Mouse (Mus musculus) heart, adult 2 months (tissue): Measurements from ENCODE around the gene Znrf3.

Experiments used
- CTCF ChIP-seq: fragments of 200-600 bp; IDR thresholded peaks from 2 replicates; pipeline ENCODE4 v1.8.1; 2022; ENCODE audit warnings: antibody characterized with exemption, mild to moderate bottlenecking, moderate library complexity
- POLR2A ChIP-seq: fragments of 200-500 bp; IDR thresholded peaks from 2 replicates; pipeline ENCODE4 v1.6.1; 2011; ENCODE audit warnings: mild to moderate bottlenecking, low read depth, low read length, control low read depth; ENCODE audit not compliant: insufficient read depth

DNA sequence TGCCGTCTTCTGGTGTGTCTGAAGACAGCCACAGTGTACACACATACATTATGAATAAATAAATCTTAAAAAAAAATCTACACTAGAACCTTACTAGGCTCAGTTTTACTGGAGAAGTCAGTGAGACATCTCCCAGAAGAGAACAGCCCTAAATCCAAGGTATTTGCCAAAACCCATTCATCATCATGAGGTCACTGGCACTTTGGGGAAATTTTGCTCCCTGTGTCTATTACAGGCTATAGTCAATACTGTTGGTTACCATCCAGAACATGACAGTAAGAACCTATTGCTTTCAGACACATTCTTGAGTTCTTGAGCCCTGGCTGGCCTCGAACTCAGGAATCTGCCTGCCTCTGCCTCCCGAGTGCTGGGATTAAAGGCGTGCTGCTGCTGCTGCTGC lies 113.8 kb downstream of the Znrf3 start:
- TF ChIP-seq CTCF = no peak
- no peak for TF ChIP-seq POLR2A
